Mouse (Mus musculus) urinary bladder, postnatal 10 days (tissue): ENCODE measurements around the gene Oscar.

Source experiments
- DNase-seq: peaks from one replicate; pipeline ENCODE4 v3.0.0; 2022; ENCODE audit warnings: low spot score

The Oscar gene

GRCm38 (mm10) chr7:3616057-3616388 lies at the start of gene Oscar:
Oscar (minus strand) TSS chr7:3616157.
- DNase-seq: no peak

- DNase-seq: peak; percentile 87
Measured at GRCm38 (mm10) chr7:3665215-3666114, 49.5 kb upstream of the Oscar start, which contains the start of gene Leng1. Leng1 (minus strand) TSS chr7:3665840.

- no peak for DNase-seq
Measured at GRCm38 (mm10) chr7:3664524-3665214, 48.7 kb upstream of the Oscar start.

- DNase-seq: no peak
Measured at GRCm38 (mm10) chr7:3658578-3658977, 42.6 kb upstream of the Oscar start.

- no peak for DNase-seq
Measured at GRCm38 (mm10) chr7:3656966-3657365, 41.0 kb upstream of the Oscar start.

- no peak for DNase-seq
Measured at GRCm38 (mm10) chr7:3646641-3647040, 30.7 kb upstream of the Oscar start.

GRCm38 (mm10) chr7:3646188-3646587 lies 30.2 kb upstream of the Oscar start:
- no peak for DNase-seq

- DNase-seq: no peak
Measured at GRCm38 (mm10) chr7:3645488-3646025, 29.6 kb upstream of the Oscar start.

GRCm38 (mm10) chr7:3644672-3645487 lies 28.9 kb upstream of the Oscar start, which contains the start of gene Cnot3:
Cnot3 (plus strand) TSS chr7:3645268.
- peak; percentile 93 for DNase-seq

- no peak for DNase-seq
Measured at GRCm38 (mm10) chr7:3644348-3644671, 28.4 kb upstream of the Oscar start.

- no peak for DNase-seq
Measured at GRCm38 (mm10) chr7:3643843-3644242, 27.9 kb upstream of the Oscar start.

GRCm38 (mm10) chr7:3643412-3643811 lies 27.5 kb upstream of the Oscar start:
- no peak for DNase-seq

- DNase-seq: no peak
Measured at GRCm38 (mm10) chr7:3630478-3630815, 14.5 kb upstream of the Oscar start.

- DNase-seq: peak; percentile 57
Measured at GRCm38 (mm10) chr7:3629543-3630477, 13.9 kb upstream of the Oscar start, which contains the start of the genes Tfpt and Prpf31. Tfpt (minus strand) TSS chr7:3629929. Prpf31 (plus strand) TSS chr7:3629985.

GRCm38 (mm10) chr7:3629030-3629429 lies 13.1 kb upstream of the Oscar start:
- DNase-seq: no peak

- no peak for DNase-seq
Measured at GRCm38 (mm10) chr7:3617242-3617995, 1.5 kb upstream of the Oscar start, which contains the start of gene Ndufa3. Ndufa3 (plus strand) TSS chr7:3617373.

- no peak for DNase-seq
Measured at GRCm38 (mm10) chr7:3616389-3617241, 658 bp upstream of the Oscar start.

- DNase-seq: no peak
Measured at GRCm38 (mm10) chr7:3614021-3614420, 1.9 kb downstream of the Oscar start.

GRCm38 (mm10) chr7:3611006-3611405 lies 5.0 kb downstream of the Oscar start:
- no peak for DNase-seq
